Mouse (Mus musculus): ENCODE data around the gene Nphp4.

- TF ChIP-seq CTCF (conservative IDR thresholded peaks at IDR 0.05; ENCODE audit: insufficient read depth, insufficient read length, low read depth, low read length) (no peak), POLR2A (IDR thresholded peaks at IDR 0.05; ENCODE audit: low read depth, low read length) (no peak)
These were observed 107.1 kb downstream of the Nphp4 start for GRCm38 (mm10) chr4:152583616-152584015.
